Mouse (Mus musculus) left cerebral cortex, postnatal 36 days (tissue): ENCODE results near the gene Tinag. TPM values are rescaled to one million over a fixed set of nuclear protein-coding genes. Genes with fewer than 3 reads are reported as not detected.
"Not testable (repeated sequence)": the region's sequence is repeated elsewhere in the genome, so short reads cannot be mapped to it uniquely, and the experiment has no call there.

ENCODE experiments used
- DNase-seq, 2 experiments: peaks; one replicate each; pipeline ENCODE4 v3.0.0; 2021 to 2022; ENCODE audit warnings: low spot score in 2 of 2, mixed read lengths in 1 of 2
- intact Hi-C: fragments of 180-260 bp; cut with DNase I; formaldehyde crosslinking; loops from one replicate; pipeline ENCODE4 v1.15.1; 2025
- total RNA-seq, 2 experiments: library from RNA; stranded (reverse); gene quantifications; 2 replicates each; pipeline ENCODE4 v1.2.3; 2021

The Tinag gene
- total RNA-seq: under 1 TPM in 1 of 2 experiments, not detected in 1; 0.23 TPM

DNA sequence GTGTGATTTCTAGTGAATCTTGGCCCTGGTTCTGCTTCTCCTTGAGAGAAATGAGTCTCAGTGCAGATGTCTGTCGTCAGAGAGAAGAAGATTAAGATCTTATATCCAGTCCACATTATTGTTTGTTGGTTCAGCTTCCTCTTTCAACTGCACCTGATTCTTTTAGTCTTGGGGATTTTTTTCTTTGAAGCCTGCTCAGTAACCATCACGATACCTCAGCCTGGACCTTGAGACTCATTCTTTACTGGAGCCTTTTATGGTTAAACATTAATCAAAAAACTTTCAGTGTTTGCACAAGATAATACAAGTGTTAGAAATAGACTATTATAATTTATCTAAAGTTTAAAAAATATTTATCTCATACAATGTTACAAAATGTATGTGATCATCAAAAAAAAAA lies at the start of gene Tinag:
TSS of gene Tinag (minus strand) at position 210 of the 400 bp plus-strand sequence.
- no peak for DNase-seq
- intact Hi-C loops: no loop called here

DNA sequence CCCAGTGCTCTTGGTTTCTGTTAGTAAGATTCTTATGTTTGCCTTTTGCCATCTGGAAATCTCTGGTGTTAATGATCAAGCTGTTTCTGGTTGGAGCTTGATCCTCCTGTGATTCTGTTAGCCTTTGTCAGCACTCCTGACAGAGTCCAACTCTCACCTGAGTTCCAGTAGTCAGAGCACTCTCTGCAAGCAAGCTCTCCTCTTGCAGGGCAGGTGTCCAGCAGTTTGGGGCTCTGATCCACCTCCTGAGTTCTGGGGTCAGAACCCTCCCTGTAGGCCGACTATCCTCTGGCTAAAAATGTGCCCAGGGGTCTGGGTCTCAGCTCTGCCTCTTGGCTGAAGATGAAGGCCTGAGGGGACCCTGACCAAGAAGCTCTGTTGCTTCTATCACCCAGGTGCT lies 37.6 kb upstream of the Tinag start:
- DNase-seq, intact Hi-C loops: not testable (repeated sequence)

DNA sequence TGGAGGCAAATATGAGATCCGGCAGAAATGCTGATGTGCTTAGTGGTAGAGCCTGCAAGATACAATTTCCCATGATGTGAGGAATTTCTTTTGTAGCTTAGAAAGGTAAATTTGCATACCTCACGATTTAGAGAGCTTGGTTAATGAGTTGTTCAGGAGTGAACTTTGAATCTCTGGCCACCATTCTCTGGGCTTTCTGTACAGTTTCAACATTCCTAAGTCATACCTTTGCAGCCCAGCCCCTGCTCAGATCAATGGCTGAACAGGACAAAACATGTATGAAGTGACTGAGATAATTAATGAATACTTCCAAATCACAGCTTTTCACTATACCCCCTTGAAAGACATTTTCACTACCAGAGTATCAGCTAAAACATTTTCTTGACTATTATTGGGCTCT lies 26.1 kb upstream of the Tinag start:
- DNase-seq: no peak
- intact Hi-C loops: no loop called here

DNA sequence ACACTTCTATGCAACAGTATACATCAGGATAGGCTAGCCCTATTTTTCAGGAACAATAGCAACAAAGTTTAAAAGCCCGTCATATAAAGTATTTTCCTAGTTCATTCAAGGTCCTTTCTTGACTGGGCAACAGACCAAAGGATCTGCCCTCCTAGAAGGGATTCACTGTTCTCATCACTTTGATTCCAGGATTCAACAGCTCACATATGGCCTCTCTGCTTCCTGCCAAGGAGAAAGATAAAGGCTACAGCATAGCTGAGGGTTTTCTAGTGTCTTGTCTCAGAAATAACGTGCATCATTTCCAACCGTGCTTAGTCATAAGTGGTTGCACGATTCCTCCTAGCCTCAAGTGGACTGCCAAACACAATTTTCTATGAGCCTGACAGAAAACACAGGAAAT lies 11.0 kb upstream of the Tinag start:
- DNase-seq: no peak
- intact Hi-C loops: no loop called here

DNA sequence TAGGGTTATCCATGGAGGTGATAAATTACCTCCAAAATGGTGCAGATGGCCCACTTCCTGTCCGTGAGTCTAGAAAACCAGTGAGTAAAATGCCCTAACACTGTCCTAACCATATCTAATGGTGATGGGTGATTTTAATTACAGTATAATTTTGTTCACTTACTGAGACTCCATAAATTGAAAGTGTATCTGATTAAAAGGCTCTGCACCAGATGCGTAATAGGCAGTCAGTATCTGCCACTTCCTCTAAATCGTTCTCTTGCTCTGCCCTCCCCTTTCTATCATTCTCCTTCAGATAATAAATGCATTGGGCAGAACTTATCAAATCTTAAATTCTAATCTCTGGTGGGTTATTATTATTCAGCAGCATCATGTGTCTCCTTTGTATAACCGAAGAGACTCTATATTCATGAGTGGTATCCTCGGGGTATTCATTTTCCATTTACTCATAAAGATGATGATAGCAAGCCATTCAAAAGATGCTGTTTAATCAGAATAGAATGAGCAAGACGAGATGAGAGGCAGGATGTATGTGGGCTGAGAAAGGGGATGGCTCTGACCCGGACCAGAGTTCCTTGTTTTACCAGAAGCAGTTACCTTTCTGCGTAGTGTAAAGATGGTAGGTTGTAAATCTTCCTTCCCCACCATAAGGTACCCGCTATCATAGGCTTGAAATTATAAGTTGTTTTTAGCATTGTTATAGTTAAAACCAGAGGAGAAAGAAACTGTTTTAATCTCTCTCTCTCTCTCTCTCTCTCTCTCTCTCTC lies 9.0 kb upstream of the Tinag start:
- intact Hi-C loops: no loop called here
- no peak for DNase-seq

DNA sequence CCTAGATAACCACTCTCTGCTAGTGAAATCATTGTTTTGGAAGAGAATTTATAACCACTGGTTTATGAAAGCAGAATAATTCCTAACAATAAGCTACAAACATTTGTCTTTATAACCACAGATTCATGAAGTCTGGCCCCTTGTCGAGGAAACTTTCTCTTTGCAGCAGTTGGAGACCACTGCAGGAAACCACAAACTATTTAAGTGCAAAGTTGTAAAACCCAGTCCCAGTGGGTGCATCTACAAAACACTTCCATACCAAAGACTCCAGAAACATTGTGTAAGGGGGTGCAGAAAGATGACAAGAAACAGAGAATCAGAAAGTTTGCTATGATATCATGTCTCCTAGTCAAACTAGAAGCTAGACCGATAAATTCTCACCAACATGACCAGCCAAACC lies 5.8 kb upstream of the Tinag start:
- intact Hi-C loops: no loop called here

DNA sequence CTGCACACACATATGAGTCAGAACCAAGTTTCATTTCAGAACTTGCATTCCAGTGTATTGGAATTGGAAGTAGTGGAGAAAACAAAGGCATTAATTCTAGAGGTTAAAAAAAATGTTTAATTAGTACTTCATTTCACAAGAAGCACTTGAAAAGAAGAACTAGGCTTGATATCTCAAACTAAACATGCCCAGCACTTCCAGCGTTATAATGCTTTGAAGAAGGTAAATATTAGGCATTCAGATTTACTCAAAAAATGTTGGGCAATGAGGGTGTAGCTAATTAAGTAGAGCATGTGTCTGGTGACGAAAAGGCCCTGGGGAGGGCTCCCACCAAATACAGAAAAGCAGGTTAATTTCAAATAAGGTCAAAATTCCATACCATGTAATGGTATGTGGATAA lies 4.1 kb upstream of the Tinag start:
- intact Hi-C loops: no loop called here
- DNase-seq: no peak

More for the DNA sequence above, 5.8 kb upstream of the Tinag start:
- no peak for DNase-seq

DNA sequence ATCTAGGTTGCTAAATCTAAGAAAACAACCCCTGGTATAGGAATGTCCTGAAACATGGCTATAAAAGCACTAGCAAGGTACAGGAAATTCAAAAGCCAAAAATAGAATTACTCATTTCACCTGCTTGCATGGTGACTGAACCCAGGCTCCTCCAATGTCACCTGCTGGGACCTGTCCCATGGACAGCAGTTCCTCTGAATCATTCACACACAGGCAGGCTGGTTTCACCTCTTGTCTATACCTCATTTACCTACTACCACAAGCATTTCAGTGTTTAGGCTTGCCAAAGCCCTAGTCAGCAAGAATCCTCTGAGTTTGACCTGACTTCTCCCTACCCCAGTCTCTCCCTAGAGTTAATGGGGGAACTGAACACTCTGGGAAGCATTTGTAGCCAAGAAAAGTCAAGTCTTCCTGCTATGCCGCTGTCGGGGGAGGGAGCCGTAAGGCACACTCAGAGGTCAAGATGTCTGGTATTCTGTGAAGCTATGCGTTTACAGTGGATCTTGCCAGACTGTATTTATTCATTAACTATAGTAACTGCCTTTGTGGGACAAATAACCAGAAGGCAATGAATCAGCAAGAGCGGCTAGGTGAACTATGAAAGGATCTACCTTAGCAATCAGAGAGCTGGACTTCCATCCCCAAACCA lies 597 bp upstream of the Tinag start:
- no peak for DNase-seq
- intact Hi-C loops: no loop called here

DNA sequence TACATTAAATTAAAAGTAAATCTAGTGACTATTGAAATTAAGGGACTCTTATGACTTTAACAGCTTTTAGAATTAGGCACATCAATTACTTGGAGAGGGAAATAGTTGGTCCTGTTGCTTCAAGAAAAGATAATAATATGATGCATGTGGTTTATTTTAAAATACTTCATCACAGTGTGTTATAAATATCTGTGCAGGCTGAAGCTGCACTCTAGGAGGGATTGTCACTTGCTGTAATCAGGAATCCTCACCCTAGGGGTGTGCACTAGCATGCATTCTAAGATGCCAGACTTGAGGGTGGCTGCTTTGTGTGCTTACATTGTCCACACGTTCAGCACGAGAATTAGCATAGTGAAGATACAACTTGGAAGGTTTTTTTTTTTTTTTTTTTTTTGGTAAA lies 10.2 kb downstream of the Tinag start:
- intact Hi-C loops: no loop called here

DNA sequence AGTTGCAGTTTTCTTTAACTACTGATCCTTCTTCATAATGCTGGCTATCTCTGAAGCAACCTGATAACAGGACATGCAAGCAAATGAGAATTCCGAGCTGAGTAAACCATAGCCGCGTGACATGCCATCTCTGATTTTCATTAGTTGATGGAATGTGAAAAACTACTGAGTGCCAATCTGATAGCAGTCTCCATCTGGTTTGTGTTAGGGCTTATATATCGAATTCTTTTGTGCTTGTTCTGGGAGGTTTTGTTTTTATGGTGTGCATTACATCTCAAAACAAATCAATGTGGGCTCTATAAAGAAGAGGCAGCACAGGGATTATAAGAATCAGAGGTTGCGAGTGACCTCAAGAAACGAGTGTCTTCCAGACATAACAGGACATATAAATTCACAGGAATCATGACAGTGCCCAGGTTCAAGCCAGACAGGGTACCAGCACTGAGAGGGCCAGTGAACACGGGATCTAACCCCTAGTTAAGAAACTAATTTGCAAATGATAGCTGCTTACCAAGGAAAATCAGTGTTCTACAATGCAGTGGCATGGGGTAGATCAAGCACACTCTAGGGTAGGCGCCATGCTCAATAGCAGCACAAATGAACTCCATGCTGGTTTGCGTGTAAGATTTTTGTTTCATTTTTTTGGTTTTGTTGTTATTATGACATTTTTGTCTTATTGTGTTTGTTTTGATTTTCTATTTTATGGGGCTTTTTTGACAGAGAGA lies 13.0 kb downstream of the Tinag start:
- intact Hi-C loops: no loop called here
- DNase-seq: no peak

More for the DNA sequence above, 10.2 kb downstream of the Tinag start:
- DNase-seq: no peak

DNA sequence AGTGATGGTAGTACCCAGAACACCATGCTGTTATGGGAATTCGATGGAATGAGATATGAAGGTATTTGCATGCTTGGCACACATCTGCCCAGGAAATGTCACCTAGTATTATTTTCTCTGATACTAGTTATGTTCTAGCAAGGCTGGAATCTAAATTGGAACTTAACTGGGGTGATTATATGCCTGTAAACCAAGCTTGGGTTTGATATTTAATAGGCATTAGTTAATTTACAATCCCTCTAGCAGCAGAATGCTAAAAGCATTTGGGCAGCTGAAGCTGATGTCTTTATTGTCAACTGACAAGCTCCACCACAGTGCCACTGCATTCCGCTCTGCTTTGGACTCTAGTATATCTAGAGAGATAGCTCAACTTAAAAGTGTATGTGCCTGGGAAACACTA lies 20.3 kb downstream of the Tinag start:
- no peak for DNase-seq
- intact Hi-C loops: no loop called here

DNA sequence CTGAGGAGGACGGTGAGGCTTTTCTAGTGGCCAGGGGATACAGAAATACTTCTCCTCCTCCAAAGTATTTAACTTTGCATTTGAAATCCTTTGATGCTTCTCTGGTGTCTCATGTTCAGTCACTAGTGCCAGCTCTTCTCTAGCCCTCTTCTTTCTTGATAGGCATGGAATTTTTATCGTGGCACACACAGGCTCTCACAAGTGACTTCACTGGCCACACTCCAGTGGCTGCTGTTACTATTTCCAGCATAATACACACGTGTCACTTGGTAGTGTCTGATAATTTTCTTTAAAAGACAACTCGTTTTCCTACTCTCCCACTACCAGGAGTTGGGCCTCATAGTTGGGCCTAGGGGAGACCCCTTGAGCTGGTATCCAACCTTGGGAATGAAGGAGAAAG lies 26.7 kb downstream of the Tinag start:
- intact Hi-C loops: no loop called here
- DNase-seq: no peak

DNA sequence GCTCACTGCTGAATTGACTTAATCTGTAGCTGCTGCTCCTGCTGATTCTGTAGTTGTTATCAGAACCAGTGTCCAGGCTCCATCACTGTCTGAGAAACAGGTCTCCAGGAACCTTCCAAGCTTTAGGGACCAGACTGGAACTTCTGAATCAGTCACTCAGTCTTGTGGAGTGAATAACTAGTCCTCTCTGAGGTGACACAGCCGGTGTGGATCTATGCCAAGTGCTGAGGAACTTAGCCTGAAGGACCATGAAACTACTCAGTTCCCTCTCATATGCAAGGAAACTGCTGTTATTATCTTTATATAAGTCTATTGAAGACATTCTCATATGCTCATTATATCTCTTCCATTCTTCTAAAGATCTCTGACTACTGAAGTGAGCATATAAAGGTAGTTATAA lies 49.6 kb downstream of the Tinag start:
- no peak for DNase-seq
- intact Hi-C loops: no loop called here

DNA sequence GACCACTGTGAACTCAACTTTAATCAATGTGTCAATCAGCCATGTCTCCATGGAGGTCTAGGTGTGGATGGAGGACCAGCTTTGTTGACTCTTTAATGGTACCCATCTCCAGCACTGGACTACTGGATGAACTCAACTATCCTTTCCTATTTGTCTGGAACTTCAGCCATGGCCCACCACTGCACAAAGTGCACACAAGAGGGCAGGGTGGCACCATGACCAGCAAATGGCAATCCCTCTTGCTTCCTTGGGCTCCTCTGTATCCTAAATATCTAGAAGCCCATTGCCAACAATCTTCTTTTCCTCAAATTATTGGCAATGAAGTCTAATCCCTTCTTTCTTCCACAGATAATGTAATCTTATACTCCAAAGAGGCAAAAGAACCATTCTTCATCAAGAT lies 55.6 kb downstream of the Tinag start:
- DNase-seq: no peak
- intact Hi-C loops: loop anchor here (5.0 kb wide), 1 partner anchor 387 kb away; no protein-coding TSS in a partner anchor

DNA sequence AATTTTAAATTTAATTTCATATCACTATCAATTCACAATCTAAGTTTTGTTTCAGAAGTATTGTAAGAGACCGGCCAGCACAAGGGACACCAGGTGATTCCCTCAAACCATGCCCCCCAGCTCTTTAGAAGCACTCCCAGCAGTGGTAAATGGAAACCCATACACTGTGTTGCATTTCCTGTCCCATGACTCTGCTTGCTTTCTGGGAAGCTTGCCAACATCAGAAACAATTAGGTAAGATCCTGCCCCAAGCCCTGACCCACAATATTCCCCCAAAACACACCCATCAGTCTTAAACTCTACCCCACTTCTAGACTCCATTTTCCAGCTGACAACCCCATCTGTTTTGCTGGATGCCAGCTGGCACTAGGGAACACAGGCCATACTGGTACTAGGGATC lies 110.8 kb downstream of the Tinag start:
- intact Hi-C loops: no loop called here
- no peak for DNase-seq

DNA sequence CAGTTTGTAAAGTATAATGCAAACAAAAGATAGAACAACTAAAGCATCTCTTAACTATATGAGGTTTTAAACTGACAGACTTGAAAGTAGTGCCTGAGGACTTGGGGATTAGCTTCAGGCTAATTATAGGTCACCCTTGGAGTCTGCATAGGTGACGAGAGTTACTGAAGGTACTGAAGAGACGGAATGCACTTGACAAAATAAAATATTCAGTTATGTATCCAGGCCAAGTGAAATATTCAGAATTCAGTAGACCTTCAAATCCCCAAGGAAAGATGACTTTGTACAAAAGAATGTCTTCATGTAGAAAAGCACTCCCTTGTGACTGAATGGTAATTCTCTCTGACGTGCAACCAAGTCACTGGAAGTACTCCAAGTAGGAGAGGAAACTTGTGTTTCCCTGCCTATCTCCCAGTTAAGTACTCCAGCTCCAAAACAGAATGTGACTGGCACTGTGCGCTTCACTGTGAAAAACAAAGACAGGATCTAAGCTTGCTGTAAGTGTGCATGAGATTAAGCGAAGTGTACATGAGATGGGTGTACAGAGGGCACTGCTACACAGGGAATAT lies 130.4 kb downstream of the Tinag start:
- intact Hi-C loops: no loop called here
- no peak for DNase-seq
